Mouse (Mus musculus): ENCODE data around the gene Fam131a. TPM values are rescaled to one million over a fixed set of nuclear protein-coding genes. Genes with fewer than 3 reads are reported as not detected.

The Fam131a gene
- polyA plus RNA-seq, 1 experiment from 2014 or later, result 5.2 TPM

DNA sequence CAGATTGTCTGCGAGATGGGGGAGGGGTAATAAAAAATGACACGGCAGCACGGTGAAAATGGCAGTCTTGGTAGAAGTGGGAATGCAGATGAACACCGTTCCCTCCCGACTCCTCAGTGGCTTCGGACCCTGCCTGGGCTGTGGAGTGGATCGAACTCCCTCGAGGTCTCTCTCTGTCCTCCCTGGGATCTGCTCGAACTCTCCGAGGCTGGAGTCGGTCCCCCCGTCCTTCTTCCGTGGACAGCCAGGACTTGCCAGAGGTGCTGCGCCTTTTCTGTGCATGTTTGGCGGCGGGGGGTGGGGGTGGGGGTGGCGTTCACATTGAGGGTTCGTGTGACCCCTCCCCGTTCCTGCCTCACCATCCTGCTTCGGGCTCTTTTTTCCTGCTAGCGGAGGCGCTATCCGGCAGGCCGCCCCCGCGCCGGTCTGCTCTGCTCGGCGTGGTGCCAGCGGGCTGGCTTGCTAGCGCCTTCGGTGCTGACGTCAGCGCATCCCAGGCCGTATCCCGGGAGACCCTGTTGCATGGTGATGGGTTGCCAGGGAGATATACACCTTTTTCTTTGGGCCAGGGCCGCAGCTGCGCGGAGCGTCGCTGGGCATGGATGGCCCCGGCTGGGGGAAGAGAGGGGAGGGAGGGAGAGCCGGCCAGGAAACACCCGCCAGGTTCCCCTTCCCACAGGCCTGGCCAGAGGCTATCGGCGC, 2.7 kb downstream of the Fam131a start:
- peak; percentile 63 for ATAC-seq (ENCODE audit: insufficient number of reproducible peaks, low FRiP score)
- Histone ChIP-seq H3K36me3 (peaks cover 21% of the 10 kb centered on the region), H3K9ac (peak overlapping the region; percentile 62), H3K9me3 (replicated peaks) (no peaks in the 10 kb centered on the region), H3K27ac (ENCODE audit: poor library complexity, severe bottlenecking) (no peak overlapping the region), H3K4me3 (peak overlapping the region; percentile 39), H3K4me1 (replicated peaks) (peaks cover 37% of the 10 kb centered on the region), H3K27me3 (replicated peaks) (0 out of 2 replicates have a peak, but pooled peaks cover 5% of the 10 kb centered on the region), H3K4me2 (peak overlapping the region; percentile 72)
- WGBS, result 4% methylated on average over 44 of the region's 46 CpGs

DNA sequence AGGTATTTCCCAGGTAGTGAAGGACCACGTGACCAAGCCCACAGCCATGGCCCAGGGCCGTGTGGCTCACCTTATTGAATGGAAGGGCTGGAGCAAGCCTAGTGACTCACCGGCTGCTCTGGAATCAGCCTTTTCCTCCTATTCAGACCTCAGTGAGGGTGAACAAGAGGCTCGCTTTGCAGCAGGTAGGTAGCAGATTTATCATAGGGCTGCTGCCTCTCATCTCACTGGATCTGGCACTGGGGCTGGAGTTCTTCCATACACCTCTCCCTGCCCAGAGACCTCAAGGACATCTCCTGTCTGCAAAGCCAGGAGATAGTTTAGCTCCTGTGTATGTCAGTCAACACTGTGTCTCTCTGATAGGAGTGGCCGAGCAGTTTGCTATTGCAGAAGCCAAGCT, 6.2 kb downstream of the Fam131a start:
- H3K4me3 ChIP-seq, result no peak overlapping the region
- H3K27me3 ChIP-seq (replicated peaks), result 0 out of 2 replicates have a peak, but pooled peaks cover 5% of the 10 kb centered on the region
- peaks cover 39% of the 10 kb centered on the region for H3K4me1 ChIP-seq (replicated peaks)
- H3K27ac ChIP-seq (ENCODE audit: poor library complexity, severe bottlenecking), result no peak overlapping the region
- H3K9ac ChIP-seq, result no peak overlapping the region
- no peaks in the 10 kb centered on the region for H3K9me3 ChIP-seq (replicated peaks)
- 60% methylated on average over 5 of the region's 5 CpGs for WGBS
- no peak overlapping the region for H3K4me2 ChIP-seq
- H3K36me3 ChIP-seq, result 0 out of 2 replicates have a peak, but pooled peaks cover 7% of the 10 kb centered on the region
- ATAC-seq (ENCODE audit: insufficient number of reproducible peaks, low FRiP score), result no peak

DNA sequence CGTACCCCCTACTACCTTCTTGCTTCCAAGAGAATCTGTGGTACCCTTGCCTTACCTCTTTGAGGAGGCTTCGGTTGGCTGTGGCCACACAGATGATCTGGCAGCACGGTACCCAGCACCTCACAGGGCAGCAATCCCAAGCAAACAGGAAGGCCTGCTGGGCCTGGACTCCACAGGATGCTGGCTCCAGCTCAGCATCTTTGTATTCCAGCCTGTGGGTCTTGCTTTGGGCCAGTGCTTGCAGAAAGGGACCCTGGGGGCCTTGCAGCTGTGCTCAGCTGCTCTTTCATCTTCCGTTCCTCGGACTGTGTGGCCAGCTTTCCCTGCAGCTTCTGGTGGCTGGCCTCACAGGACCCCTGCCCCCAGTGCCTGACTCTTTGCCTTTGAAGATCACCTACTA, 7.0 kb downstream of the Fam131a start:
- Histone ChIP-seq H3K4me2 (no peak overlapping the region), H3K9ac (no peak overlapping the region), H3K36me3 (0 out of 2 replicates have a peak, but pooled peaks cover 7% of the 10 kb centered on the region), H3K27me3 (replicated peaks) (0 out of 2 replicates have a peak, but pooled peaks cover 5% of the 10 kb centered on the region), H3K27ac (ENCODE audit: poor library complexity, severe bottlenecking) (no peak overlapping the region), H3K4me3 (no peak overlapping the region), H3K9me3 (replicated peaks) (no peaks in the 10 kb centered on the region), H3K4me1 (replicated peaks) (peaks cover 34% of the 10 kb centered on the region)
- 53% methylated on average over 5 of the region's 5 CpGs for WGBS
- ATAC-seq (ENCODE audit: insufficient number of reproducible peaks, low FRiP score), result no peak

- Histone ChIP-seq H3K27me3 (replicated peaks) (0 out of 2 replicates have a peak, but pooled peaks cover under 1% of the 10 kb centered on the region), H3K36me3 (peaks cover 10% of the 10 kb centered on the region; the same call in 1 of the 2 replicates), H3K4me3 (no peak overlapping the region), H3K4me2 (no peak overlapping the region), H3K9me3 (replicated peaks) (no peaks in the 10 kb centered on the region), H3K4me1 (replicated peaks) (peaks cover 21% of the 10 kb centered on the region), H3K27ac (ENCODE audit: poor library complexity, severe bottlenecking) (no peak overlapping the region), H3K9ac (no peak overlapping the region)
- ATAC-seq (ENCODE audit: insufficient number of reproducible peaks, low FRiP score), result no peak
- WGBS, result 59% methylated on average over 7 of the region's 7 CpGs
These were observed 8.3 kb downstream of the Fam131a start for GRCm38 (mm10) chr16:20701316-20701715.

GRCm38 (mm10) chr16:20701729-20702521, 8.9 kb downstream of the Fam131a start:
- no peak overlapping the region for H3K4me3 ChIP-seq
- no peak overlapping the region for H3K27ac ChIP-seq (ENCODE audit: poor library complexity, severe bottlenecking)
- H3K27me3 ChIP-seq (replicated peaks), result no peaks in the 10 kb centered on the region
- H3K4me1 ChIP-seq (replicated peaks), result peaks cover 22% of the 10 kb centered on the region
- peaks cover 13% of the 10 kb centered on the region; the same call in 1 of the 2 replicates for H3K36me3 ChIP-seq
- no peaks in the 10 kb centered on the region for H3K9me3 ChIP-seq (replicated peaks)
- WGBS, result 38% methylated on average over 12 of the region's 12 CpGs
- ATAC-seq (ENCODE audit: insufficient number of reproducible peaks, low FRiP score), result no peak
- no peak overlapping the region for H3K9ac ChIP-seq
- H3K4me2 ChIP-seq, result peak overlapping the region; percentile 20; the same call in 1 of the 2 replicates

- no peak overlapping the region for H3K27ac ChIP-seq (ENCODE audit: poor library complexity, severe bottlenecking)
- peak; percentile 71 for ATAC-seq (ENCODE audit: insufficient number of reproducible peaks, low FRiP score)
- H3K9ac ChIP-seq, result no peak overlapping the region
- no peak overlapping the region for H3K4me3 ChIP-seq
- H3K4me1 ChIP-seq (replicated peaks), result peaks cover 24% of the 10 kb centered on the region
- no peaks in the 10 kb centered on the region for H3K9me3 ChIP-seq (replicated peaks)
- peak overlapping the region; percentile 20; the same call in 1 of the 2 replicates for H3K4me2 ChIP-seq
- peaks cover 19% of the 10 kb centered on the region for H3K36me3 ChIP-seq
- WGBS, result 3% methylated on average over 8 of the region's 8 CpGs
- H3K27me3 ChIP-seq (replicated peaks), result no peaks in the 10 kb centered on the region
These were observed 9.5 kb downstream of the Fam131a start for GRCm38 (mm10) chr16:20702522-20702893.

DNA sequence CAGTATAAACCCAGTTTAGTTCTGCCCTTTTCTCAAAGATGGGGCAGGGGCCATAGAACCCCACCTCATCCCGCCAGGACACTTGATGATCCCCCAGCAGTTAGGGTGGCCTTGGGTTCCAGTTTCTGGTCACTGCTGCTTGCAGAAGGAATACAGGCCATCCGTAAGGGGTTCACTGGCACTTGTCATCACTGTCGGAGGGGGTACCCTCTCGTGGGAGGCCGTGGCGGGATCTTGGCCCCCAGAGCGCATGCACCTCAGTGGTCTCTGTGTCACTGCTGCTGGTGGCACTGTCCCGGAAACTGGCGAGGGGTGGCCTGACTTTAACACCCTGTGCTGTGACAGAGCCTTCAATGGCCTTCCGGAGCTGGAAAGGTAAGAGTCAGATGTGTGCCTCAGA, 10.0 kb downstream of the Fam131a start:
- Histone ChIP-seq H3K27me3 (replicated peaks) (no peaks in the 10 kb centered on the region), H3K9me3 (replicated peaks) (no peaks in the 10 kb centered on the region), H3K9ac (no peak overlapping the region), H3K4me3 (no peak overlapping the region), H3K4me2 (no peak overlapping the region), H3K27ac (ENCODE audit: poor library complexity, severe bottlenecking) (no peak overlapping the region), H3K36me3 (peaks cover 25% of the 10 kb centered on the region), H3K4me1 (replicated peaks) (peaks cover 24% of the 10 kb centered on the region)
- ATAC-seq (ENCODE audit: insufficient number of reproducible peaks, low FRiP score), result no peak
- WGBS, result 89% methylated on average over 10 of the region's 10 CpGs

- 80% methylated on average over 6 of the region's 6 CpGs for WGBS
- Histone ChIP-seq H3K27ac (ENCODE audit: poor library complexity, severe bottlenecking) (no peak overlapping the region), H3K4me2 (no peak overlapping the region), H3K9me3 (replicated peaks) (no peaks in the 10 kb centered on the region), H3K36me3 (peaks cover 28% of the 10 kb centered on the region), H3K9ac (no peak overlapping the region), H3K4me1 (replicated peaks) (peaks cover 24% of the 10 kb centered on the region), H3K4me3 (no peak overlapping the region), H3K27me3 (replicated peaks) (no peaks in the 10 kb centered on the region)
- no peak for ATAC-seq (ENCODE audit: insufficient number of reproducible peaks, low FRiP score)
These were observed 10.8 kb downstream of the Fam131a start for GRCm38 (mm10) chr16:20703699-20704400.

DNA sequence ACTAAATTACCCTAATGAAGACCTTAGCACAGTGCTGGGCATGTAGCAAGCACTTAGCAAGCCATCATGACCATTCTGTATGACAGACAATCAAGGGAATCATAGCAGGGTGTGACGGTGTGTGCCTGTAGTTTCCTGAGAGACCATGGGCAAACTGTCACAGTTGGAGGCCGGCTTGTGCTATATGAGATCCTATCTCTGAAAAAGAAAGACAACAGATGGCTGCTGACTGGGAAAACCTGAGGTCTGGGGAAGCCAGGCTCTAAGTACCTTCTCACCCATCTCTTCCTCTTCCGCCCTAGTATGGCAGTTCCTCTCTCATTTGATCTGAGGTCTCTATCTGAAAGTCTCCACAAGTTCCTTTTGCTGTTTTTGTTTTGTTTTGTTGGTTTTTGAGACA, 12.7 kb downstream of the Fam131a start:
- Histone ChIP-seq H3K4me2 (no peak overlapping the region), H3K9ac (no peak overlapping the region), H3K9me3 (replicated peaks) (no peaks in the 10 kb centered on the region), H3K27me3 (replicated peaks) (no peaks in the 10 kb centered on the region), H3K4me1 (replicated peaks) (peaks cover 24% of the 10 kb centered on the region), H3K27ac (ENCODE audit: poor library complexity, severe bottlenecking) (no peak overlapping the region), H3K4me3 (no peak overlapping the region), H3K36me3 (peaks cover 34% of the 10 kb centered on the region)
- WGBS, result 75% methylated on average over 3 of the region's 3 CpGs
- no peak for ATAC-seq (ENCODE audit: insufficient number of reproducible peaks, low FRiP score)

DNA sequence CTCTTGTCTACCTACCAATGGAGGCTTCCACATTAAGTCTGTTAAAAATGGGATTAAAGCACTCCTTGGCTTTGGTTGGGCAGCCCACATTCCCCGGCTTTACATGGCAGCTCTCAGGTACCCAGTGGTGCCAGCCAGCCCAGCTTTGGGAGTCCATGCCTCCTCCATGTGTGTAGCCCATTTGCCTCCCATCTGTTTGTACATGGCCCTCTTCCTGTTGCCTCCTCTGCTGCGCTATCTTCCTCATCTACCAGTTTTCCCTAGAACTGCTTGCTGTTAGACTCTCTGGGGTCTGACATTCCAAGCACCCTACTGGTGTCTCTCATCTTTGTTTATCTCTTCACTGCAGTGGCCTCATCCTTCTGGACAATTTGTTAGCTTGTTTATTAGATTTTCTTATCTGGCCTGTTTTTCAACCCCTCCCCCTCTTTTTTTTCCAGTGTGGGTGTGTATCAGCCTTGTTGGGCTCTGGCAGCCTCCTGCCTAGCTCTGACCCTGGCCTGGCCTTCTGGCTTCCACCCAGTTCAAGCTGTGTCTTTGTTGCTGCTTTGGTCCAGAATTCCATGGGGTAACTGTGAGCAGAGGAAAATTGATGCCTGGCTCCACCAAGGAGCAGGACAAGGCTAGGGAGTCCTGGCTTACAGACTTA, 13.5 kb downstream of the Fam131a start:
- Histone ChIP-seq H3K9me3 (replicated peaks) (no peaks in the 10 kb centered on the region), H3K36me3 (peaks cover 39% of the 10 kb centered on the region), H3K4me1 (replicated peaks) (peaks cover 22% of the 10 kb centered on the region), H3K27me3 (replicated peaks) (no peaks in the 10 kb centered on the region), H3K4me3 (no peak overlapping the region), H3K27ac (ENCODE audit: poor library complexity, severe bottlenecking) (no peak overlapping the region), H3K4me2 (no peak overlapping the region), H3K9ac (no peak overlapping the region)
- WGBS, result 78% methylated on average over 2 of the region's 2 CpGs
- ATAC-seq (ENCODE audit: insufficient number of reproducible peaks, low FRiP score), result no peak
